18 mouse cellular contexts compared by ENCODE assay signal in genomic region chr2:4439909-4440308, GRCm38 (mm10).
"Had no signal": no experiment of that assay in that cellular context is flagged by ENCODE, and none has a peak within 500 bp of the region (broad histone marks: within the 10 kb centered on the region; RNA-seq: fewer than 3 reads in every experiment).

No protein-coding gene starts in this region.

- ATAC-seq: midbrain, embryonic 16.5 days had no signal

- H3K27me3 ChIP-seq: midbrain, embryonic 12.5 days; neural tube, embryonic 13.5 days; neural tube, embryonic 15.5 days had no signal

- H3K4me3 ChIP-seq: midbrain, embryonic 10.5 days; midbrain, embryonic 12.5 days; myocyte; neural tube, embryonic 13.5 days; neural tube, embryonic 15.5 days had no signal

- H3K4me2 ChIP-seq: lung, embryonic 14.5 days; midbrain, embryonic 12.5 days; neural tube, embryonic 13.5 days; neural tube, embryonic 15.5 days had no signal

- H3K9ac ChIP-seq: lung, embryonic 14.5 days; midbrain, embryonic 12.5 days; neural tube, embryonic 13.5 days; neural tube, embryonic 15.5 days had no signal

- H3K36me3 ChIP-seq: neural tube, embryonic 15.5 days had no signal

- H3K27ac ChIP-seq: midbrain, embryonic 10.5 days; midbrain, embryonic 12.5 days; neural tube, embryonic 13.5 days; neural tube, embryonic 15.5 days had no signal

- H3K9me3 ChIP-seq: midbrain, embryonic 10.5 days; midbrain, embryonic 12.5 days; neural tube, embryonic 13.5 days; neural tube, embryonic 15.5 days had no signal

- DNase-seq: lung, embryonic 14.5 days; lung, postnatal 10 days; lung, postnatal 4 days; midbrain, embryonic 14.5 days; retina, postnatal 1 day; right cerebral cortex, adult 18-20 months; right cerebral cortex, postnatal 25 days; right cerebral cortex, postnatal 4 days; spleen, adult 18-20 months; thymus, adult 18-20 months; thymus, postnatal 25 days; thymus, postnatal 4 days had no signal
